Mouse (Mus musculus) frontal cortex, postnatal 25 days (tissue): ENCODE measurements at regions not wholly inside any gene's neighbourhood (a gene's known extent, or its start where the extent isn't known, plus 50 kb on each side); places are given as distances from the start of the nearest gene placed in this dataset.

Source experiments
- DNase-seq, 2 experiments: peaks; one replicate each; pipeline ENCODE4 v3.0.0; 2022; ENCODE audit warnings: low spot score in 2 of 2

DNA sequence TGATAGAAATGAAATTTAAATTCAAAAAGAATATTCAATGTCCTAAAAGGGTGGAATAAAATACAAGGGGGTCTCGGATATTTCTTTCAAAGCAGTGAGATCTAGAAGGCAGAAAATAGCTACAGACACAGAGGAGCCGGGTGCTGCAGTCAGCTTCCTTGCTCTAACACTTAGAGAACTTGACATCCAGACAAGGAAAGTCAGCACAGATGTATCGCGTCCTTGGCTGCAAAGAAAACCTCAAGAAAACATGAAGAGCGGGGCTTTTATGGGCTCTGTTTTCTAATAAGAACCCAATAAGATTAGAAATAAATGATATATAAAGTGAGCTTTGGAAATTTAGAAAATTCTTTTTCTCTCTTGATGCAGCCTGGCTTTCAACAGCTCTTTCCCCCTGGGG is 53.1 kb upstream of the Glis3 start:
- DNase-seq = no peak

DNA sequence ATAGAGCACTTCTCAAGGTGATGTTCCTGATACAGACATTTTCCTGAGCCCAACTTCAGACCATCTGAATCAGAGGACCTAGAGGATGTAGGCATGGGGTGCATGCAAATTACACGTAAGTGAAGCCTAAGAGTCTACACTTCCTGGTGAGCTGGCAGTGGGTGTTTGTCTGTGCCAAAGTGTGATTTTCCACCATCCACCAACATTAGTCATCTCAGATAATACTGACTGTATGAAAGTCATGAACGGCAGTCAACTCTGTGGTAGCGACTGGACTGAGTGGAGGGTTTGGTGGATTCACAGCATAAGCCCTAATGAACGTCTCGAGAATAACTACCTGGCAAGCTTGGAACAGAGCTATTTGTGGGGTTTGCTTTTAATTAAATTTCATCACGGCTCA is 53.9 kb upstream of the Glis3 start:
- no peak for DNase-seq

DNA sequence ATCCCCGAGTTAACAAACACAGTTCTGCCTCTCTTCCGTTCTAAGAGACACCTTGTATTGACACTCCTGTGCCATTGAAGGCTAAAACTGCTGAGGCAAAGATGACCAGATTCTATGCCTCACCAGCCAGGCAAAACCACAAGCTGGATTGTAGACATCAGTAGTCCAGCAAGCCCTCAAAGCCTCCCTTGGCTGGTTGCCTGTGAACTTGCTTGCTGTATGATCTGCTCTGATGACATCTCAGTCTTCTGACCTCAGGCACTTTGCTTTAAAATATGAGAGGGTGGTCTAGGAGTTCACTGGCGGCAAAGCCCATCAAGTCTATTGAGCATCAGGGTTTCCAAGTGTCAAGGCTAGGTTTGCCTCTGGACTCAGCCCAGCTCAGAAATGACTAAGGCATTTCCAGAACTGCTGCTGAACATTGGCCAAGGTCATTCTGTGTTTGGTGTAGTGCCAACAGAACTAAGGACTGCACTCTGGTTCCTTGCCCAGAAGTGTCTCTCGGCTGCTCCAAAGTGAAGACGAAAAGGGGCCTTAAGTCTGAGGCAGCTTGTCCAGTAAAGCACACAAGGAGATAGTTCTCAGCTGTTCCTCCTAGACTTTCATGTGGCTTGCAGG is 63.4 kb upstream of the Glis3 start:
- DNase-seq = no peak

DNA sequence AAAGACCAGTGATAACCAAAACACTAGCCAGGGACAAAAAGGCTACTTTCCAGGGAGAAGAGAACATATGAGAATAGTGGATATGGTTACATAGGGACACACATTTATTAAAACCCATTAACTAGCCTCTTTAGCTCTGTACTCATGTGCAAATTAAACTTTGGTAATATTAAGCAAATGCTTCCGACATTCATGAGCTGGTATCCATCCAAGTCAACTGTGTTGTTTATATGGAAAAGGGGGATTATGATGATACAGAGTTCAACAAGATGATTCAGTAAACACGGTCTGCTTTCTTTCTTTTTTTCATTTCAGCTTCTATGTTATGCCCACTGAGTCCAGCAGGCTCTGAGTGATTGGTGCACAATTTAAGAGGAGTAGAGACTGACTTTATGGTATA is 65.2 kb upstream of the Glis3 start:
- no peak for DNase-seq

DNA sequence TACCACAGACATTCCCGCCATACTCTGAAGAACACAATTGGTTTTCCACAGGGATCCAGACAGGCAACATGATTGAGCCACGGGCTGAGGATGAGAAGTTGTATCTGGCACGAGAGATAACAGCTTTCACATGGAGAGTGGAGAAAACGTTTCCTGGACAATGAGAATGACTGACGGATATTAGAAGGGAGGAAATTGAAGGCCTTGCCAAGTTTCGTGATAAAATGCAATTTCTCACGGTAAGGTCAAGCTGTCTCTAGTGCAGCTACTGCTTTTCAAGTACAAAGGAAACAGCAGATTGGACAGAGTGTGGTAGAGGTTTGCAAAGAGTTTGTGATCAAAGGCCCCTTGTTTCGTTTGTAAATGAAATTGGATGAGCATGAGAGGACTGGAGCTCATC is 65.7 kb upstream of the Glis3 start:
- no peak for DNase-seq

DNA sequence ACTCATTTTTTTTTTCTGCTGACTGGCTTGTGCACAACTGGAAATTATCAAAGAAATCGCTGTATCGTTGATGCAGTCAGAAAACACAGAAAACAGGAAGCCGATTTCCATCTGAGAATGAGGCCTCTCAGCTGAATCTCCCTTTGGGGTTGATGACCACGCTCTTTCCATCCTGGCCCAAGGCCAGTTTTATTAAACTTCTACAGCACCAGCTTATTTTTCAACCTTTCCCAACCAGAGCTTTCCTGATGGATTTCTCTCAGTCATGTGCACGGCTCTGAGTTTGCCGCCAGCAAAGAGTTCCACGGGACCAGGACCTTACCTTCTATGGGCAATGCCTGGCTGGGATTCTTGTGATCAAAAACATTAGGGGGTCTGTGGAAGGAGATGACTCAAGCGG is 71.2 kb upstream of the Glis3 start:
- no peak for DNase-seq

DNA sequence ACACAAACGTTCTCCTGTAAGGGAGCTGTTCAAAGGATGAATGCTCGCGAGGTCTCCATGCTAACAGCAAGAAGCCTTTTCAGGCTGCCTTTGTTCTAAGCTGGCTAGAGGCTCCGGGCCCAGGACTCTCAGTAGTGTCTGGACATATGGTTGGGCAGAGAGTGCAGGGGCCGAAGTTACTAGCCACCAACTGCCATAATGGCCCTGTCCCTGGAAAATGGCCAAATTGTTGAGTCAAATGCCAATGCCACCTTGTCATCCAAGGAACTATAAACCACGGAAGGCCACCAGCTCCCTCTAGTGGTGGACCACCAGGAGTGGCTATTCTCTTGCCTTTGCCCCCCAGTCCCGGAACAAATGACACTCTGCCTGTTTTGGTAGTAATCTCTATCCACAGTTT is 76.0 kb upstream of the Slc1a1 start:
- peak; percentile 37 to 59 for DNase-seq

DNA sequence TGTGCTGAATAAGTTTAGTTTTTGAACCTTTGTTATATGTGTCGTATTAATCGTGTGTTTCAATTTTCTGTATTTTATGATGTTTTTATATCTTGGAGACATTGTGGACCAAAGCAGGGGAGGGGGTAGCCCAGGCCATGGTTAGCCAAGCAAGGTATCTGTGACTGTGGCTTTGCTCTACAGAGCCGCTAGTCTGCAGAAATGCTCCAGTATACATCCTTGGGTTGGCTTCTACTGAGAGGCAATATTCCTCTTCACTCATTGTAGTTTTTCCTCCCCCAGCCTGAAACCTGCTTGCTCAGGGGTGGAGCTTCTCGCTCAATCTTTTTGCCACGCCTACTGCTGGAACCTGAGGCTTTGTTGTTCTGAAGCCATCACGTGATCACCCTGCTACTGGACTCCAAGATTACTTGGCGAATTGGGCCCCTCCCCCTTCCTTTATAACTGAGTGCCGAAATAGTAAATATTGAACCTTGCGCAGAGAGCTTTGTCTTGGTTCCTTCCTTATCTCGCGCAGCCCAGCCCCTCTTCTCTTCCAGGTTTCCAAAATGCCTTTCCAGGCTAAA is 70.0 kb upstream of the Slc1a1 start:
- DNase-seq = no peak

DNA sequence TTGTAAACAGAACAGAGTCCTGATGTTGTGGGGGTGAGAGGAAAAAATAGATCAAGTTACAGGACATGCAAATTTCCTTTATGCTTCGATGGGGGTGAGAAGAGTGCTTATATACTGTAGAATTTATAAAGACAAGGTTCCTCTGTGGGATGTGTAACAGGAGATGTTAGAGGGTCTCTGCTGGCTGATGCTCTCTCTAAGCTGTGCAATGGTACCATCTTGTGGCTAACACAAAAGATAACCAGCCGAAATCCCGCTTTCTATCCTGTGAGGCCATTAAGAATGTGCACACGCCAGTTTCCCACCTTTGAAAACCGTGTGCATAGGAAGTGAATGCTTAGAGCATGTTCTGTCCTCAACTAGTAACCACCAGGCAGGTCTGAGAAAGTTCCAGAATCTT is 66.6 kb upstream of the Slc1a1 start:
- DNase-seq = no peak

DNA sequence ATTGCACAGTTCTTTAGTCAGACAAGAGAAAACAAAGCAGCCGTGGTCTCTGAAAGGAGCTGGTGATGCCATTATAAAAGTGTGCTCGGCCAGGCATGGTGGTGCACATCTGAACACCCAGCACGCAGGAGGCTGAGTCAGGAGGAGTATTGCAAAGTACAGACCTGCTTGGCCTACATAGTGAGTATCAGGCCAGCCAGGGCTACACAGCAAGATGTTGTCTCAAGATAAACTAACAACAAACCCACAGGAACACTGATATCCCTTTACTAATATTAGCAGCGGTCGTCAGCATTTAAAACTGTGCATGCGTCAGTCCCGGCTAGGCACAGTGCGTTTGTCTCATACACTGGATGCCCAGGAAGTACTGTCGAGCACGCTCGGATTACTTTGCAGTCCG is 64.4 kb upstream of the Slc1a1 start:
- no peak for DNase-seq

DNA sequence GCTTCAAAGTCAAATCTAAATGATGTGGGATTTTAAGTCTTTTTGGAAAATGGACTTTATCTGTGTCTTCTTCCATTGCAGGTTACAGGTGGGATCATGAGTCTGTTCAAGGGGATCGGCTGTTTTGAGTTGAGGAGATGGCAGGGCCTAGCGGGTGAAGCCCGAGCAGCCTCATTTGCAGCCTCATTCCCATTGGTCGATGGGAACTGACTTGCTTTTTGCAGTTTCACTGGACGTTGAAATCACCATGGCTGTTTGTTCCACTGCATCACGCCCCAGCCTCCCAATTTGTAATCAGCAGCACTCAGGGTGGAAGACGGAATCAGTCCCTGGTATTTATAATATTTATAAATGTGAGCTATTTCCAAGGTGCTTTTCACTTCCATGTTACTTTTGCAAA is 63.0 kb upstream of the Slc1a1 start:
- no peak for DNase-seq

DNA sequence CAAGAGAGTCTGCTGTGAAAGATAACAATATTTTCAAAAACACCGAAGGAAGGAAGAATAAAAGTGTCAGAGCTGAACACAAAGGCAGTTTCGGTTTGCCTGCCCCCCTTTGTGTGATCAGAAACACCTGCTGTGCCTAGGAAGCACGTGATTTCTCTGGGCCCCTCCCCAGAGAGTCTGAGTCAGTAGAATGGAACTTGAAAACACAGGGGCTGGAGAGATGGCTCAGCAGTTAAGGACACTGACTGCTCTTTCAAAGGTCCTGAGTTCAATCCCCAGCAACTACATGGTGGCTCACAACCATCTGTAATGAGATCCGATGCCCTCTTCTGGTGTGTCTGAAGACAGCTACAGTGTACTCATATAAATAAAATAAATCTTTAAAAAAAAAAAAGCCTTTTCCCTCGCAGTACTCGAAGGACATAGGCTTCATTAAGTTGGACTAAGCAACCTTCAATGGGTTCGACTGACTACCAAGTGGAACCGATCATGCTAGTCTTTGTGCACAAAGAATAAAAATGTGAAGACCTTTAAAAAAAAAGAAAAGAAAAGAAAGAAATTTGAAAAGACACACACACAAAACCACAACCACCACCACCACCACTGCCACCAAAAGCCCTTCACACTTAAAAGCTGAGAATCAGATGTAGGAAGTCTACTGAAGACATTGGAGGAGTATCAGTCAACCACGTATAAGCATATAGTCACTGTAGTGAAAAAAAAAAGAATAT is 61.8 kb upstream of the Slc1a1 start:
- no peak for DNase-seq

DNA sequence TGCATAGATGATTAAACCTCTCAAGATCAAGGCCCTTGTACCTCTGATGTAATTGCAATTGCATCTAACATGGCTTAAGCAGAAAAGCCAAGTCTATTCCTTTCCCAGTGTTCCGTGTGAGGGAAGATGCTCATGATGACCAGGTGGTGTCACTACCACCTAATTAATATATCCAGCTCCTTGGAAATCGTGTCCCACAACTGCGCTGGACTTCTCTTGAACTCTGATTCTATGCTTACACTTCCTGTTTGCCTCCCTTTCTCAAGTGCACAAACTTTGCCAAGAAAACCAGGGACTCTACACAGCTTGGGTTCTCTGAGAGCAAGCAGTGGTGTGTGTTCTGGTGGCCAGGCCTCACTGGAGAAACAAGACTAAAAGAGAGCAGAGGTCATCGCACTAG is 58.0 kb upstream of the Slc1a1 start:
- no peak for DNase-seq

DNA sequence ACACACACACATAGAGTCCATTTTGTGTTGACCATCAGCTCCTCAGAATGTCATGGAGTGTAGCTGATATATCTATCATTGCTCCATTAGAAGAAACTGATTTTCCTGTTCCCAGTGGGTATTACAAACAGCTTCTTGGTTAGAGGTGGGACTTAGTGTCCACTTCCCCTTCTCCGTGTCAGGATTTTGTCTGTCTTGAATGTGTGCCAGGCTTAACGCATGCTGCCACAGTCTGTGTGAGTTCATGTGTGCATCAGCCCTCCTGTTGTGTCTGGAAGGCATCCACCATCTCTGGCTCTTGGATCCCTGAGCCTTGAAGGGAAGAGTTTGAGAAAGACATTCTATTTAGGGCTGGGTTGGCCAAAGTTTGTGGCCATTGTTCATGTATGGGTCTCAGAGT is 57.2 kb upstream of the Slc1a1 start:
- no peak for DNase-seq

DNA sequence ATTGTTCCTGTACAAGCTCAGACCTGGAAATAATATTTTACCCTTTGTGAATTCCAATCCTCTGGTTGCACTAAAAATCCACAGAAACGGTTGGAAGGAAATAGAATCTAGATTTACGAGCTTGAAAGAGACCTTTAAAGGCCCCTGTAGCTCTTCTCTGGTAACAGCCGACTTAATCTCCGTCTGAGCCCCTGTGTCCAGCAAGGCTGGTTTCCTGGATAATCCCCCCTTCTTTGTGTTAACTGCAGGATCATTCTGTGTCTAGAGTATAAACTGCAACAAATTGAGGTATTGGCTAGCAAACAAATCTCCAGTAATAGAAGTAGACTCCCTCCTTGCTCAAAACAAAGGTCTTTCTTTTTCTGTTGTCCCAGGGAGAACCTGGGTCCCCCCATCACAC is 56.5 kb upstream of the Slc1a1 start:
- no peak for DNase-seq

DNA sequence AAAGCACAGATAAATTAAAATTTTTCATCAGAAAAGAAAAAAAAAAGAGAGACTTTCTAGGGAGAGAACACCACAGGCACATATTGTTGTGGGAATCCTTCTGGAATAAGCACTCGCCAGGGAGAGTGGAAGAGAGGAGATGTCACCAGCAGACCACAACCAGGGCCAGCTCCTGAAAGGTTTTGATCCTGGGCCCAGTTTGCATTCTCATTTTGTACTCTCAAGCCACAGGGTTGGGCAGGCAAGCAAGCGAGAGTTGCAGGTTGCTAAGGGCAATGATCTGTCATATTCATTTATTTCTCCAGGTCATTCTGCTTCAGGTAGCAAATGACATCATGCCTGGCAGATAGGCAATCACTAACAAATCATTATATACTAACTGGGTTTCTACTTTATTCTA is 52.9 kb upstream of the Slc1a1 start:
- DNase-seq = no peak
